Mouse (Mus musculus): ENCODE measurements around the gene Srrd.

The Srrd gene

GRCm38 (mm10) chr5:112317328-112317727, 25.5 kb downstream of the Srrd start:
- DNase-seq (ENCODE audit: low read depth), result no peak

GRCm38 (mm10) chr5:112316468-112316867, 26.4 kb downstream of the Srrd start:
- no peak for DNase-seq (ENCODE audit: low read depth)

- no peak for DNase-seq (ENCODE audit: low read depth)
These were observed 29.5 kb downstream of the Srrd start for GRCm38 (mm10) chr5:112313222-112313885.

- no peak for DNase-seq (ENCODE audit: low read depth)
These were observed 37.0 kb downstream of the Srrd start for GRCm38 (mm10) chr5:112305842-112306241.

- DNase-seq (ENCODE audit: low read depth), result no peak
These were observed 40.5 kb downstream of the Srrd start for GRCm38 (mm10) chr5:112302310-112302709.

- DNase-seq (ENCODE audit: low read depth), result peak; percentile 60
These were observed 41.1 kb downstream of the Srrd start for GRCm38 (mm10) chr5:112301694-112302093.

GRCm38 (mm10) chr5:112300721-112301308, 42.0 kb downstream of the Srrd start:
- no peak for DNase-seq (ENCODE audit: low read depth)

GRCm38 (mm10) chr5:112300112-112300511, 42.7 kb downstream of the Srrd start:
- no peak for DNase-seq (ENCODE audit: low read depth)

GRCm38 (mm10) chr5:112299399-112299798, 43.4 kb downstream of the Srrd start:
- DNase-seq (ENCODE audit: low read depth), result no peak

- DNase-seq (ENCODE audit: low read depth), result peak; percentile 67
These were observed 44.4 kb downstream of the Srrd start for GRCm38 (mm10) chr5:112298226-112298988.

- peak; percentile 79 for DNase-seq (ENCODE audit: low read depth)
These were observed 45.6 kb downstream of the Srrd start for GRCm38 (mm10) chr5:112297257-112297656.

GRCm38 (mm10) chr5:112296404-112297181, 46.2 kb downstream of the Srrd start:
- DNase-seq (ENCODE audit: low read depth), result no peak

GRCm38 (mm10) chr5:112295564-112295963, 47.3 kb downstream of the Srrd start:
- no peak for DNase-seq (ENCODE audit: low read depth)

- no peak for DNase-seq (ENCODE audit: low read depth)
These were observed 47.7 kb downstream of the Srrd start for GRCm38 (mm10) chr5:112295162-112295561.

GRCm38 (mm10) chr5:112294696-112295095, 48.1 kb downstream of the Srrd start:
- DNase-seq (ENCODE audit: low read depth), result no peak

- no peak for DNase-seq (ENCODE audit: low read depth)
These were observed 49.0 kb downstream of the Srrd start for GRCm38 (mm10) chr5:112293800-112294199.

GRCm38 (mm10) chr5:112292343-112292980, 50.4 kb downstream of the Srrd start:
- no peak for DNase-seq (ENCODE audit: low read depth)

- DNase-seq (ENCODE audit: low read depth), result no peak
These were observed 51.0 kb downstream of the Srrd start for GRCm38 (mm10) chr5:112291866-112292265.

- DNase-seq (ENCODE audit: low read depth), result no peak
These were observed 52.3 kb downstream of the Srrd start for GRCm38 (mm10) chr5:112290536-112290880.

- no peak for DNase-seq (ENCODE audit: low read depth)
These were observed 52.9 kb downstream of the Srrd start for GRCm38 (mm10) chr5:112289819-112290535.

GRCm38 (mm10) chr5:112289236-112289635, 53.6 kb downstream of the Srrd start:
- no peak for DNase-seq (ENCODE audit: low read depth)
